Mouse (Mus musculus): ENCODE measurements around the gene Snap91.

DNA sequence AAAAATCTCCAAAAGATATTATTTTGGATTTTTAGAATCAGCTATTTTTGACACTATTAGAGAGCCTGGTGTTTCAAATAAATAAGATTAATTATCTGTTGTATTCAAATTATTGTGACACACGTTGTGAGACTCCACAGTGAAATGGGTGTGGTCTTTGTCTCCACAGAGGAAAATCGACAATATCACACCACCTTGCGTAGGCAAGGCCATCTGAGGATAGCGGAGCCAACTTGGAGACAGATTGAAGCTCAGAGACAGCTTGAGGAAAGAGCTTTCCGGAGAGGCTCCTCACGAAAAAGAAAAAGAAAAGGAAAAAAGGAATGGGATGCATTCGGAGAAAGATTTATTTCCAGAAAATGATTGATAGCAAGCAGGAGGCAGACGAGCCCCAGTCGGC is 145.7 kb downstream of the Snap91 start:
- no peak for TF ChIP-seq POLR2A (IDR thresholded peaks at IDR 0.05; ENCODE audit: borderline replicate concordance, extremely low read depth, low read depth, low read length)
- no peak for TF ChIP-seq CTCF (IDR thresholded peaks at IDR 0.05; ENCODE audit: insufficient read depth, low read length)
